Mouse (Mus musculus): ENCODE results near the gene Tbca.

Tbca gene

DNA sequence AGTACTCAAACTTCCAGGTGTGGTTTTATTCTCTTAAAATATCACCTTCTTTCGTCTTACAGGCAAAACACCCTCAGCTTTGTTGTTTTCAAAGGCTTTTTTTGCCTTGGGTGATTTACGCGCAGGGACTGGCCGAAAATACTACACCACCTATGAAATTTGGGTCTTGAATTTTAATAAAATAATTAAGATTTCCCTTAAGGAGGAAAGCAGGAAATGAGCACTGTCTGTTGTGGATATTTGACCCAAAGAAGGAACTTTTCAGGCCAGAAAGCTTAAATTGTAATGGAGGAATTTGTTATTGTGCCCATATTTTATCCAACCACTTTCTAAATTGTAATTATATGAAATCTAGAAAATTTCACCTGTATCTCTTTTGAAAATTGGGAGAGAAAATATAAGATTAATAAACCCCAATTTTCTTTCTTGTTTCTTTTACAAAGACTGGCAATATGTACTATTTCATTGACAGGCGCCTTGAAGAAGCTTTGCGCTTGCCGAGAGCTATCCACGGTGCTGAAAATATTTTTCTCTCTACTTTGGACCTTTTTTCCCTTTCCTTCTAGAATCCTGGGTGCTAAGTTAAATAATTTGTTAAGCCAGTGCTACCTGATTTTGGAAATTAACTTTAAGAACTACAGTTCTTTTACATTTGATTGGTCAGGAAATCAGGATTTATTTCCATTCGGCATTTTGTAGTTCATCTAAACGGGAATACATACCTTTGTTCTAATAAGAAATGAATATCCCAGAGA is 89.5 kb downstream of the Tbca start:
- DNase-seq (ENCODE audit: low spot score) = no peak

DNA sequence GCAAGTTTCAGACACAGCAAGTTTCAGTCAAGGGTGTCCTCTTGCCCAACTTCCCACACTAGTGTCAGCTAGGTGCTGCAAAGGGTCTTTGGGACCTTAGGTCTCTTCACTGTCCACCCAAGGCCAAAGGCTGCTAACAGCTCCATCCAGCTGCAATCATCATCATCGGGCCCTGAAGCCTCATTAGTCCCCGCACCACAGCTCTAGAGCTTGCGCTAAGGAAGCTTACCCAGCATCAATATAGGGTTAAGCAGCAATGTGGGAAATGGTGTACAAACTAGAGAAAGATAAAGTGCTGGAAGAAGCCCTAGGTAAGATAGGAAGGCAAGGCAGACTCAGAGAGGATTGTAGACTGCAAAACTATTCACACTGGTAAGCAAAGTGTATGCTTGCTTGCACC is 92.5 kb downstream of the Tbca start:
- no peak for DNase-seq (ENCODE audit: low spot score)

DNA sequence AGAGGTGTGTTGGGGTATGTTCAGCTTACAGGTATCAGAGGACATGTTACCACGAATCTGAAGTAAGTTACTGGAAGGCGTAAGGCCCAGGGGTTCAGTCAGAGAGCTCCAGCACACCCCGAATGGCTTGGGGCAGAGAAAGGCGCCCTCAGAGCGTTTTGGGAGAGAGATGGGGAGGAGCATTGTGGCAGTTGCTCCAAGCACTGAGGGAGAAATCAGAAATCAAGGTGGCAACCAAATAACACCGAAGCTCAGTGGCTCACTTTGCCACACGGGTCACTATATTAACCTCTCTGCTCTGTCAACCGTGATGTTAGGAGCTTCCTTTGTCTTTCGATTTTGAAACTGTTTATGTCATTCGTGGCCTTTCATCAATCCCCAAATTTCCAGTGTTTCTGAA is 93.5 kb downstream of the Tbca start:
- no peak for DNase-seq (ENCODE audit: low spot score)

DNA sequence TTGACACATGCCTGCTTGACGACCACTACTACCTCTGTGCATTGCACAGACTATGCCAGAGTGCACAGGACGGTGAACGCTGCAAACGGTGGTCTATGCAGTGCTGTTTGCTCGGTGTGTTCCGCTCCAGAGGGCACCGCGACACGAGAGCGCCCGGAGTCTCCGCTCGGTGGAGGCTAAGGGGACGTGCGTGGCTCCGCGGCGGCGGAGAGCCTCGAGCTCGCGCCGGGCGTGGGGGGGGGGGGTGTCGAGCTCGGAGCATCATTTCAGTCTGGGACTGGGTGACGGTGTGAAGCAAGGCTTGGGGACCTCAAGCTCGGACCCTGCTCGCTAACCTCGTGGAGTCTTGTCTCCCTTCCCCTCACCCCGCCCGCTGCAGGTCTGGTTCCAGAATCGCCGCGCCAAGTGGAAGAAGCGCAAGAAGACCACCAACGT is 94.0 kb downstream of the Tbca start:
- no peak for DNase-seq (ENCODE audit: low spot score)

DNA sequence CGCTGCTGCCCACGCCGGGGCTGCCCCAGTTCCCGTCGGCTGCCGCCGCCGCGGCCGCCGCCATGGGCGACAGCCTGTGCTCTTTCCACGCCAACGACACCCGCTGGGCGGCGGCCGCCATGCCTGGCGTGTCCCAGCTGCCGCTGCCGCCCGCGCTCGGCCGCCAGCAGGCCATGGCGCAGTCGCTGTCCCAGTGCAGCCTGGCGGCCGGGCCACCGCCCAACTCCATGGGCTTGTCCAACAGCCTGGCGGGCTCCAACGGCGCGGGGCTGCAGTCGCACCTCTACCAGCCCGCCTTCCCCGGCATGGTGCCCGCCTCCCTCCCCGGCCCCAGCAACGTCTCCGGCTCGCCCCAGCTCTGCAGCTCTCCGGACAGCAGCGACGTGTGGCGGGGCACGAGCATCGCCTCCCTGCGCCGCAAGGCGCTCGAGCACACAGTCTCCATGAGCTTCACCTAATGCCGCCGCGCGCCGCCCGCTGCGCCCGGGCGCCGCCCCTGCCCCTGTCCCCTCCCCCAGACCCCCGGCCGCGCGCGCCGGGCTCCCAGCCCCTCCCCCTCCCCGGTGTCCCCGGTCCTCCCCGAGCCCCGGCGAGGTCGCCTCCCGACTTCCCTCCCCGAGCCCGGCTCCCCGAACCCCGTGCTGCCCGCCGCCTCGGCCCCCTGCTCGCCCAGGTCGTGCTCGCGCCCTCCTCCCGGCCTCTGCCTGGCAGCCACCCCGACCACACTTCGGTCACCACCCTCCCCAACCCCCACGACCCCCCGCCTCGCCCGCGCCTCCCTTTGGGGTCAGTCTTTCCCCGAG is 94.7 kb downstream of the Tbca start:
- no peak for DNase-seq (ENCODE audit: low spot score)

DNA sequence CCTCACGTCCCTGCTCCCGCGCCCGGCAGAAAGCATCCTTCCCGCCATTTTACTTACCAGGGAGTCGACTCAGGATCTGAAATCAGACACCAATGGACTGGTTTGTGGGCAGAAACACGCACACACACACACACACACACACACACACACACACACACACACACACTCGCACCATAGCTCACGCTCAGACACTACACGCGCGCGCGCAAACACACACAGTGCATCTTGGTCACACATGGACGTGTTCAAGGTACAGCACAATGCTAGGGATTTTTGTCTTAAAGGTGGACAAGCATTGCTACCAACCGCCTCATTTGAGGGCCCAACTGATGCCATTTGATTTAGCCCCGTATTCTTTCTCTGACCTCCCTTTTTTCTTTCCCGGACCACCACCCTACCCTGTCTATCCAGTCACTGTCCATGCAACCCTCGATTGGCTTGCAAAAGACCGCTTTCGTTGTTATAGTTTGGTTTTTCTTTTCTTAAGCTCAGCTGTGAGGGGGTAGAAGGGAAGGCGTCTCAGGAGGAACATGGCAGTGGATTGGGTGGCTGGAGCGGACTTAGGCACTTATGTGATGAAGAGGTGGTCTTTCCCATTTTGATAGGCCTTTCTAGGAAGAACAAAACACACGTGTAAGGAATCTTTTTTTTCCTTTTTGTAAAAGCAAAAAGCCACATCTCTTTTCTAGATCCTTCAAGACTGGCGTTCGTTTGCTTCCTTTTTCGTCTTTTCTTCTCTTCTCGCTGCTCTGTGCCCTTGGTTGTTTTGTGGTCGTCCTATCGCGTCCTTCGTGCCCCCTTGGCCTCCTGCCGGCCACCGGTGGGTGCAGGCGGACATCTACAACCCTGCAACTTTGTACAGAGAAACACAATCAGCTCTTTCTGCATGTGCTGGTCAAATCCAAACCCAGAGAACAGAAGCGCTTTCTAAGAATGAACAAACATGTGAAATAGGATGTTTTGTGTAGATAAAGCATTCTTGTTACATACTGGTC is 95.6 kb downstream of the Tbca start:
- DNase-seq (ENCODE audit: low spot score) = no peak

DNA sequence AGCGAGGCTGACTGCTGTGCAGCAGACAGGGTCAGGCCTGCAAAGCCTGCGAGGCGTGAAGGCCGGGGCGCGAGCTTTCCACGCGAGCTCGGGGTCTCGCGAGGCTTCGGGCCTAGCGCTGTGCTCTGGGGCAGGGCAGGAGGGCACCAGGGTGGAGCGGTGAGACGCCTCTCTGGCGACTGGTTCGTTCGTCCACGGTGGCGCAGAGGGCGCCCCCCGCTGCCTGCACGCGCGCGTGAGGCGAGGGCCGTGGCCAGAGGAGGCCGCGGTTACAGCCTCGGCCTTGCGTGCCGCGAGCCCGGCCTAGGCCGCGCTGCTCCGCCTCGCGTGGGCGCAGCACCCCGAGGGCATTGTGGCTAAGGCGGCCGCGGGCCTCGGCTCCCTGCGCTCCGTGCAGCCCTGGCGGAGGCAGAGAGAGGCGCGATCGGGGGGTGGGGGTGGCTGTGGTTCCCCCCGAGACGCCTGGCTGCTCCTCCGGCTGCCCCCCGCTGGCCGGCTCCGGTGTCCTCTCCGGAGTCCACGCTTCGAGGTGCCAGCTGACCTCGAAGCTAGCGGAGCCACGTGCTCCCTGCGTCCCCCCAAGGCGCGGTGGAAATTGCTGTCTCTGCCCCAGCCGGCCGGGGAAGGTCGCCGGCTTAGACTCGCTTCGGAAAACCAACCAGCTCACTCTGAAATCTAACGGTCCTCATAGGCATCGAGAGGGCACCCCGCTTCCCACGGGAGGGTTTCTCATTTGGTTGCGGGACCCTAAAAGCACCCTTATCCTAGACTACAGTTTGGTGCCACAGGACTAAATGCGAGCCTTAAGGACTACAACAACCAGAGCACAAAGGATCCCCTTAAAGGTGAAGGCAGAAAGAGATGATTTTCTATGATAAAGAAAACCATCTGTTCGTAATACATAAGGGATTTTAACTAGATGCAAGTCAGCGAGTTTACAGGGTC is 96.9 kb downstream of the Tbca start:
- no peak for DNase-seq (ENCODE audit: low spot score)
